Mouse (Mus musculus) neutrophil, adult 5-6 weeks (primary cell): ENCODE data around the gene Poc5. TPM values are rescaled to one million over a fixed set of nuclear protein-coding genes. Genes with fewer than 3 reads are reported as not detected.

Experiments used
- ATAC-seq: fragments of 151-379, 151-347 bp; 2 replicates; pipeline ENCODE4 v1.8.0; 2017; ENCODE audit warnings: mild to moderate bottlenecking, moderate TSS enrichment; ENCODE audit not compliant: insufficient number of reproducible peaks, poor library complexity, low FRiP score, severe bottlenecking; ENCODE audit errors: extremely low read depth
- total RNA-seq: library from RNA; stranded (forward); fragments of 200-1000 nt; gene quantifications from 2 replicates; pipeline ENCODE4 v1.2.3, GENCODE M21; 2017

Gene Poc5
- total RNA-seq, 1 experiment from 2014 or later: 24.2 TPM

- no peak for ATAC-seq
Observed at GRCm38 (mm10) chr13:96426044-96426443, 38.0 kb downstream of the Poc5 start.

GRCm38 (mm10) chr13:96428531-96428930 is 40.4 kb downstream of the Poc5 start:
- no peak for ATAC-seq

- ATAC-seq: peak; percentile 88
Observed at GRCm38 (mm10) chr13:96431595-96432156, 43.6 kb downstream of the Poc5 start.

- ATAC-seq: no peak
Observed at GRCm38 (mm10) chr13:96432376-96432811, 44.3 kb downstream of the Poc5 start.

GRCm38 (mm10) chr13:96433041-96433440 is 44.9 kb downstream of the Poc5 start:
- no peak for ATAC-seq

DNA sequence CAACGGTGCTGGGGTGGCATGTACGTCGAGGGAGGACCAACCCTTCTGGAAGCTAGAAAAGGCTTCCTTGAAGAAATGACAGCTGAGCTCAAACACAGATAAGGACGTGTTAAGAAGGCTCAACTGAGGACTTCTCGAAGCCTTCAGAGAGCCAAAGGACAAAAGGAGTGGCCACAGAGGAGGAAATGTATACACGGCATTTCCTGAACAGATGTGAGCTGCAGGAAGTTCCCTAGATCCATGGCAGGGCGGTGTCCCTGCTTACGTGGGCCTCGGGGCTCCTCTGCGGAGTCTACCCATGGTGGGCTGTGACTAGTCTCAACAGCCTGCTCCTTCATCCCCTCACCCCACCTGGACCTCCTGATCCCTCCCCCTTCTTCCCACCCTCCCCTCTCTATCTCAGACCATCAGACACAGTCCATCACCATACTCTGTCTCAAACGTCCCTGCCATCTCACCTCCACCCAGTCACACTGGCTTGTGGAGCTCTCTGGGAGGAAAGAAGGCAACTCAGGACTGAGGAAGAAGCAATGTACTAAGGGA is 45.6 kb downstream of the Poc5 start:
- no peak for ATAC-seq

GRCm38 (mm10) chr13:96434899-96435331 is 46.8 kb downstream of the Poc5 start:
- no peak for ATAC-seq

GRCm38 (mm10) chr13:96435793-96436192 is 47.7 kb downstream of the Poc5 start:
- no peak for ATAC-seq

GRCm38 (mm10) chr13:96436921-96437320 is 48.8 kb downstream of the Poc5 start:
- ATAC-seq: no peak

DNA sequence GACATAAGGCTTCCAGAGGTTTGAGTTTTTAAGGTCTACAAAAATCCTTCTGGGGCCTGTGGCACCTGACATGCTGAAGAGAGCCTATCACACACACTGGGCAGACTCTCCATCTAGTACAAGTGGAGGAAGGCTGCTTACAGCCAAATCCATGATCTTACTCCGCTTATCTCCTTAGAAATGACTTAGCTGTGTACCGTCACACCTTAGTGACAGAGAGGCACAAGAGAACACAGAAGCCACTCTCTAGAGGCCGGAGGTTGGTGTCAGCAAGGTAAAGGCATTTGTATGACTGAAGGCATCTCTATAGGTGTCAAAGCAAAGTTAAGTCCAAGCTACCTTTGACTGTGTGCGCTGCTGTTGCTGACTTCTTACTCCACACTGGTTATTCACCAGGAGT is 52.3 kb downstream of the Poc5 start:
- ATAC-seq: no peak

DNA sequence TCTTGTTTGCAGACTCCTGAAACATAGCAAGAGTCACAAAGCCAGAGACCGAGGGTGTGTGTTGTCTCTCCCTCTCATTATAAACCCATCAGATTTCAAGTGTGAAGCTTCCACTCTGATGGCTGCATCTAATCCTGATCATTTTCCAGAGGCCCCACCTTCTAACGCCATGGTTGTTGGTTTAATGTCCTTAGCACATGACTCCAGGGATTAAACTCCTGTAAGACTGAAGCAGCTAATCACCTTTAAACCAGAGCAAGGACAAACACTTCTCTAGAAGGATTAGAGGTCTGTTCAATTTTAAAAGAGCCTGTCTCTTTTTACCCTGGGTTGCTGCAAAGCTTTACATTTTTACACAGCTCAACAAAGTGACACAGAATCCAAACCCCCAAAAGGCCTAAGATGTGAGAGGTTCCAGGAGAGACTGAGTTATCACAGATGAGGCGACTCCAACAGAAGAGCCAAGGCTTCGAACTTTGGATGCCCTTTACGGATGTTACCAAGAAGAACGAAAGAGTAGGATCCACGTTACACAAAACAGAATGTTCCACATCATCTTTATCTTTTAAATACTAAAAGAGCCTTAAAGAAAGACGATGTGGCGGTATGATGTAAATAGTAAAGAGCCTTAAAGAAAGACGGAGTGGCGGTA is 62.2 kb downstream of the Poc5 start:
- no peak for ATAC-seq

DNA sequence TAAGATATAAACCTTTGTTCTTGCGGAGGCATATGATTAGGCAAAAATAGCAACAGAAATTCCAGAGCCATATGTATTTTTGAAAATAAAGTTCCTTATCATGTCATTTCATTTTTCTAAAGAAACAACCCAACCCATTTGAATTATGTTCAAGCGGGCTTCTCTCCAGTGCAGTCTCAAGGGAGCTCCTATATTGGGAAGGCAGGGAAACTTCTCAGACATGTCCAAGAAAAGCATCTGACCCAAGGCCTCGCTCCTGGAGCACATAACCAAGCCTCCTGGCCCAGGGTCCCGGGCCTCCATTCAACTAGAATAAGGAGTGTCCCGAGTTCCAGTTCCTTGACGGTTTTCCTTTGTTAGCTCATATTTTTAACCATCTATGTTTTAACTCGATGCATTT is 62.8 kb downstream of the Poc5 start:
- no peak for ATAC-seq

GRCm38 (mm10) chr13:96451386-96452140 is 63.5 kb downstream of the Poc5 start:
- no peak for ATAC-seq

GRCm38 (mm10) chr13:96452621-96453020 is 64.5 kb downstream of the Poc5 start:
- ATAC-seq: no peak

DNA sequence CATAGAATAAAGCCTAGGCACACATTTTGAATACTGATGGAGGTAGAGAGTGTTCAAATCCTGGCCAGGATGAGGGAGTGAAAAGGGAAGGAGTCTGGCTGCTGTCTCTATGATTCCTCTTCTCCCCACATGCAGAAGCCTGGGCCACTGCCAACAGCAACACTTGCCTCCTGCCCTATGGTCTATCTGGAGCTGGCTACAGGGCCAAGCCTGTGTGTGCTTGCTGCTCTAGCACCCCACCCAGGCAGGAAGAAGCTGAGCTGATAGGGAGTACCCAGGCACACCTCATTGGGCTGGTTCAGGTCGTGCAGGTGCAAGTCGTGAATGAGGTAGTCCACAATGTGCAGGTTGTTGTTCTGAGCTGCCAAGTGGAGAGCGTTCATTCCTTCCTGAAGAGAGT is 66.2 kb downstream of the Poc5 start:
- ATAC-seq: no peak

DNA sequence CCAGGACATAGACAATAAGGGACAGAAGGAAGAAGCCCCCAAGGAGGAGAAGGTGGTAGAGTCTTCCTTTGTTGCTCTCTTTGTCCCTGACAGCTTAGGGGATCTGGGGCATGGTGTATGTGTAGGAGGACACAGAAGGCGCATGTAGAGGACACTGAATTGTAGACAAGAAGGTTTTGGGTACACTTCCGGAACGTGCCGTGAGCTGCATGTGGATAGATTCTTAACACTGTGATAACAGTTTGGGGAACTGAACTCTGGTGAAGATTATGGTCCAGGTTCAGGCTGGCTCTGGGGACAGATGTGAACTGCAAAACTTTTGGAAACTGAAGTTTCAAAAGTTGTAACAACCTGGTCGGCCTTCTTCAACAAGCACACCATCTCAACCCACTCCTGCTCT is 69.5 kb downstream of the Poc5 start:
- ATAC-seq: no peak

DNA sequence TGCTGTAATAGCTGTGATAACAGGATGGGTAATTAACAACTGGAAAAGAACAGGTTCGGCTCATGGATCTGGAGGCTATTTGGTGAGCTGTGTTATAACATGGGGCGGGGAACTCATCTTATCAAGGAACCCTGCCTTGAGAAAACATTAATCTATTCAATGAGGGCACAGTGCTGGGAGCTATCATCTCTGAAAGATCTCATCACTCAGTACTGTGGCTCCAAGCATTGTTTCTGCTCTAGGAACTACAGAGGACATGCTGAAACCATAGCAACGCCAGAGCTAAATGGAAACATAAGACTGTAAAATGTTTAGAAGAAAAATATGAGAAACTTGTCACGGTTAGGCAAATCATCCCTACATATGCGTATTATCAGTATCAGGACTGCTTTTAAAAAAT is 69.9 kb downstream of the Poc5 start:
- no peak for ATAC-seq

DNA sequence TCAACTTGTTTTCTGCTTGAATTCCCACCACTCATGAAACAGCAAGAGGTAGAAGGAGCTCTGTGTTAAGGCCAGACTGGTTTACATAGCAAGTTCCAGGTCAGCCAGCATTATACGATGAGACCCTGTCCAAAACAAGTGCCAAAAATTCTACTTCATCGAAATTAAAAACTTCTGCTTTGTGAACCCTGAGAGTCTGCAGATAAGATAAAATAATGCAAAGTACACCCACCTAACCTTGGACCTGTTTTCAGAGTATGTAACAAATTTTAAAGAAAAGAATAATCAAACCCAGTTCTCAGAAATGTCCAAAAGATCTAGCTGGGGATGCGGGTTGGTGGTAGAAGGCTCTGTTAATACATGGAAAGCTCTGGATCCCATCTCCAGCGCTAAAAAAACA is 70.5 kb downstream of the Poc5 start:
- ATAC-seq: no peak

DNA sequence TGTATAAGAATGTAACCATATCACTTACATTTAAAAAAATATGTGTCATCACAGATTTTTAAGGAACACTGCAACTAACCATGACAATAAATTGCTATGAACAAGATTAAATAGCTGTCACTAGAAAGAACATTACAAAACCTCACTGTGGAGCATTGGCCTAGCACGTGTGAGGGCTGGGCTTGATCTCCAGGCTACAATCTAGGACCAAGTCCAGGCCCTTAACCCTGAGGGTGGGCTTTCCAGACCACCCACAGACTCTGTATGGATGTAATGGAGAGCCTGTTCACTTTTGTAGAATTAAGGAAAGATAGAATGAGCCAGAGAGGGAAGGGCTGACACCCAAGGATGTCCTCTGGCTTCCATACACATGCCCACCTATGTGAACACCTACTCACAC is 74.5 kb downstream of the Poc5 start:
- ATAC-seq: no peak

DNA sequence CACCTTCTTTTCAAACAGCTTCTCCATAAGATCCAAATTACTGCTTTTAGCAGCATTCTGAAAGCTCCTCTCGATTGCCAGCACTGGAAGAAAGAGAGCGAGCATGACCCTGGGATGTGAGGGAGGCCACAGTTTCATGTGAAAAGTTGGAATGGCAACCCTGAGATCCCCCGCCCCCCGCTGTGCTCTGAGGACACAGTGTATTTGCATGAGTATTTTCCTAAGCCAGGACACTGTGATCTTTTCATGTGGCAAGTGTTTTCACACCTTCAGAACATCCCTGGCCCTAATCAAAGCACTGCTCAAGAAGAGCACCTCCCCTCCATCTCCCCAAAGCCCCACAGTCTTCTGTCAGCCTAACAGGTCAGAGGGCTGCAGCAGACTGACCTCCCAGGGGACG is 77.2 kb downstream of the Poc5 start:
- no peak for ATAC-seq
